Mouse (Mus musculus): ENCODE measurements at regions not wholly inside any gene's neighbourhood (a gene's known extent, or its start where the extent isn't known, plus 50 kb on each side); places are given as distances from the start of the nearest gene placed in this dataset.

DNA sequence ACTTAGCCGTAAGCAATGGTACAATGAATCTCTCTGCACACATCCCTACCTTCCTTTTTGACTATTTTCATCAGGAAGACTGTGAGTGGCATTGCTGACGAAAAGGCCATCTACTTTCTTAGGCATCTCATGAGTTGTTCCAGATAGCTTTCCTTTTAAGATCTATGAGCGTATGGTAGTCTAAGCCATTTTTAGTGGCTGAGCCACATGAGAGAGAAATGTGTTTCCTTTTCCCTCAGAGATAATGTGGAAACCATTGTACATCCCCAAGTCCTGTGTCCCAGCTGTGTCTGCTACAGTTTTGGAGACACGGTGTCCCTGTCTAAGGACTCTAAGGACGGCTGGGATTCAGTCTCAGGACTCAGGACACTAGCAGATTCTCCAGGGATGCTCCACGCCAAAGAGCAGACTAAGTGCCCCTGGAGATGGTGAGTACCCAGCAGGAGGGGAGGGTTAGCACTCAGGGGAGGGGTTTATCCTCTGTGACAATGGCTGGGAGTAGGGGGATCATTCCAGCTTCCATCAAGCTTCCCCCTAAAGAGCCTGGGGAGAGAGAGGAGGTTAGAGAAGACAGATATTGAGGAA is 199.0 kb downstream of the Cdca7 start:
- no peaks in the 10 kb centered on the region for H3K4me1 ChIP-seq (ENCODE audit: control insufficient read depth, insufficient read depth, low read length)
- no peaks in the 10 kb centered on the region for H3K27me3 ChIP-seq (replicated peaks; ENCODE audit: control insufficient read depth, insufficient read depth, low read length)
- no peak for TF ChIP-seq POLR2A (IDR thresholded peaks at IDR 0.05; ENCODE audit: low read depth, low read length)
- no peak for TF ChIP-seq CTCF (conservative IDR thresholded peaks at IDR 0.05; ENCODE audit: insufficient read depth, insufficient read length, low read depth, low read length)
- 72% methylated on average over 6 of the region's 6 CpGs for WGBS
- no peak for DNase-seq
- H3K4me3 ChIP-seq (ENCODE audit: insufficient read depth, low read depth, low read length), result no peak overlapping the region
- H3K36me3 ChIP-seq (ENCODE audit: control insufficient read depth, insufficient read depth, low read length), result no peaks in the 10 kb centered on the region
- no peak overlapping the region for H3K27ac ChIP-seq (ENCODE audit: insufficient read depth, low read depth, low read length)

DNA sequence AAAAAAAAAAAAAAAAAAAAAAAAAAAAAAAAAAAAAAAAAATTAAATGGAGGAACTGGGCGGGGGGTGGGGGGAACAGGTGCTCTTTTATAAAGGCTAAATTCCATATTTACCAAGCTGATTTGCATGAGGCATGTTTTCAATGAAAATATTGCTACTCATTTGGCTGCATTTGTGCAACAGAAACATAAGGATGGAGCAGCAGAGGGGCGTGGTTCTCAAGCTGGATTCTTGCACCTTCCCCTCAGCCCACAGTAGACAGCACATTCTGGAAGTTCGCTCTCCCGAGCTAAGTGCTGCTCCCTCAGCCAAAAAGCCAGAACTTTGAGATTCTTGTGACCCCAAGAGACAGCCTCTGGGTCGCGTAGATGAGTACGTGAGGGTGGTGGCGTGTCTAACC is 201.8 kb downstream of the Cdca7 start:
- no peak for TF ChIP-seq CTCF (conservative IDR thresholded peaks at IDR 0.05; ENCODE audit: insufficient read depth, insufficient read length, low read depth, low read length)
- TF ChIP-seq POLR2A (IDR thresholded peaks at IDR 0.05; ENCODE audit: low read depth, low read length), result no peak
- Histone ChIP-seq H3K27ac (ENCODE audit: insufficient read depth, low read depth, low read length) (no peak overlapping the region), H3K36me3 (ENCODE audit: control insufficient read depth, insufficient read depth, low read length) (no peaks in the 10 kb centered on the region), H3K4me3 (ENCODE audit: insufficient read depth, low read depth, low read length) (no peak overlapping the region), H3K27me3 (replicated peaks; ENCODE audit: control insufficient read depth, insufficient read depth, low read length) (no peaks in the 10 kb centered on the region), H3K4me1 (ENCODE audit: control insufficient read depth, insufficient read depth, low read length) (no peaks in the 10 kb centered on the region)
- 80% methylated on average over 8 of the region's 8 CpGs for WGBS
- no peak for DNase-seq

GRCm38 (mm10) chr2:72688031-72688430 is 212.1 kb downstream of the Cdca7 start:
- DNase-seq, result no peak
- no peaks in the 10 kb centered on the region for H3K4me1 ChIP-seq (ENCODE audit: control insufficient read depth, insufficient read depth, low read length)
- no peaks in the 10 kb centered on the region for H3K36me3 ChIP-seq (ENCODE audit: control insufficient read depth, insufficient read depth, low read length)
- H3K27ac ChIP-seq (ENCODE audit: insufficient read depth, low read depth, low read length), result no peak overlapping the region
- TF ChIP-seq POLR2A (IDR thresholded peaks at IDR 0.05; ENCODE audit: low read depth, low read length) (no peak), CTCF (conservative IDR thresholded peaks at IDR 0.05; ENCODE audit: insufficient read depth, insufficient read length, low read depth, low read length) (no peak)
- no peak overlapping the region for H3K4me3 ChIP-seq (ENCODE audit: insufficient read depth, low read depth, low read length)
- whole genome bisulfite sequencing, result 63% methylated on average over 4 of the region's 4 CpGs
- H3K27me3 ChIP-seq (replicated peaks; ENCODE audit: control insufficient read depth, insufficient read depth, low read length), result no peaks in the 10 kb centered on the region

DNA sequence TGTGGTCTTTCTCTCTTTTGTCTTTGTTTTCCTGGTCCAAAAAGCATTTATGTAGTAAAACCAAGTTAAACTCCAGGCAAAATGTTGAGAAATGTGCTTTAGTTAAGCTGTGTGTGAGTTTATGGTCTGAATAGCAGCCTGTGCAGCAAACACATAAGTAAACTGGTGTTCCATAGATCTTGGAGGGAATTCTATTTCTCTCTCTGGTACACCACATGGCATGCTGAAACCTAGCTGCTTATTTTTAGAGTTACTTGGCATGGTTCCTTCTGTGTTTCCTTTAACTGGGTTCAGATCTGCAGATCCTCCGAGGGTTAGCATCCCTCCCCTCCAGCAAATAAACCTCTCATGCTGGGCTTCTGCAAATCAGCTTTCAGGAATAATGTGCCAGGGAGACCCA is 225.1 kb downstream of the Cdca7 start:
- WGBS, result 68% methylated on average over 1 of the region's 1 CpGs
- Histone ChIP-seq H3K27ac (ENCODE audit: insufficient read depth, low read depth, low read length) (no peak overlapping the region), H3K4me1 (ENCODE audit: control insufficient read depth, insufficient read depth, low read length) (no peaks in the 10 kb centered on the region), H3K27me3 (replicated peaks; ENCODE audit: control insufficient read depth, insufficient read depth, low read length) (no peaks in the 10 kb centered on the region), H3K36me3 (ENCODE audit: control insufficient read depth, insufficient read depth, low read length) (no peaks in the 10 kb centered on the region), H3K4me3 (ENCODE audit: insufficient read depth, low read depth, low read length) (no peak overlapping the region)
- TF ChIP-seq POLR2A (IDR thresholded peaks at IDR 0.05; ENCODE audit: low read depth, low read length) (no peak), CTCF (conservative IDR thresholded peaks at IDR 0.05; ENCODE audit: insufficient read depth, insufficient read length, low read depth, low read length) (no peak)
- DNase-seq, result no peak

DNA sequence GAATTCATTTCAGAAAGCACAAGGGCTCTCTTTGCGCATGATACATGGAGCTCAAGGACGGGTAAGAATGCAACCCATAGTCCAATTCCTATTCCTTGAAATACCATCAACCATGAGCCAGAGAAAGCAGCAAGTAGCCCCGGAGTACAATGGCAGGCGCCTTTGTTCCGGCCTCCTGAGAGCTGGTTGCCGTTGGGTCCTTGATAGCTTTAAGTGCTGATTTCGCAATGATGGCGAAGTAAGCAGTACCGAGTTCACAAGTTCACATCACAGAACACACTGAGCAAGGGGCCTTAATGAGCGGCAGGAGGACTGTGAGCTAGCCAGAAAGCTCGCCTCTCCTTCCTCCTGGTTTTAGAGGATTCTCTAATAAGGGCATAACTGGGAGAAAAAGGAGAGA is 227.3 kb downstream of the Cdca7 start:
- no peak for TF ChIP-seq CTCF (conservative IDR thresholded peaks at IDR 0.05; ENCODE audit: insufficient read depth, insufficient read length, low read depth, low read length)
- no peak for TF ChIP-seq POLR2A (IDR thresholded peaks at IDR 0.05; ENCODE audit: low read depth, low read length)
- no peaks in the 10 kb centered on the region for H3K27me3 ChIP-seq (replicated peaks; ENCODE audit: control insufficient read depth, insufficient read depth, low read length)
- DNase-seq, result no peak
- no peak overlapping the region for H3K4me3 ChIP-seq (ENCODE audit: insufficient read depth, low read depth, low read length)
- WGBS, result 86% methylated on average over 11 of the region's 11 CpGs
- H3K4me1 ChIP-seq (ENCODE audit: control insufficient read depth, insufficient read depth, low read length), result no peaks in the 10 kb centered on the region
- no peaks in the 10 kb centered on the region for H3K36me3 ChIP-seq (ENCODE audit: control insufficient read depth, insufficient read depth, low read length)
- no peak overlapping the region for H3K27ac ChIP-seq (ENCODE audit: insufficient read depth, low read depth, low read length)

- Histone ChIP-seq H3K4me3 (ENCODE audit: insufficient read depth, low read depth, low read length) (no peak overlapping the region), H3K36me3 (ENCODE audit: control insufficient read depth, insufficient read depth, low read length) (no peaks in the 10 kb centered on the region), H3K4me1 (ENCODE audit: control insufficient read depth, insufficient read depth, low read length) (no peaks in the 10 kb centered on the region), H3K27ac (ENCODE audit: insufficient read depth, low read depth, low read length) (no peak overlapping the region), H3K27me3 (replicated peaks; ENCODE audit: control insufficient read depth, insufficient read depth, low read length) (no peaks in the 10 kb centered on the region)
- TF ChIP-seq POLR2A (IDR thresholded peaks at IDR 0.05; ENCODE audit: low read depth, low read length) (no peak), CTCF (conservative IDR thresholded peaks at IDR 0.05; ENCODE audit: insufficient read depth, insufficient read length, low read depth, low read length) (no peak)
- no peak for DNase-seq
- 36% methylated on average over 13 of the region's 13 CpGs for WGBS
These were observed 232.0 kb downstream of the Cdca7 start for GRCm38 (mm10) chr2:72707676-72708659.

DNA sequence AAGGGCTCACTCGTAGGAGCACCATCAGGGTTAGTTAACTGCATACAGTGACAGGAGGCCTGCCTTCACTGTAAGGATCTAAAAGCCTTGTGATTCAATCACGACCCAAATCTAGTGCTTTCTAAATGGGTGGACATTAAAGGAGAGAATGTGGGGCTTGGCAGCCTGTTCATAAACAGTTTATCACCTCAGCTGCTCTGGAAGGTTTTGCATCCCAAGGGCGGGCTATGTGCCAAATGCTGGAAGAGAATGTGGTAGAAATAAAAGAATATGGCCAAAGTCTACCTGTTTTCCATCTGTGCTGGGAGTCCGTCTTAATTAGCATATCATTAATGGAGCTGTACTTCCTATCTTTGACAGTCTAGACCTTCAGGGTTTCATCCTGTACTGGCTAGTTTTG is 241.0 kb downstream of the Cdca7 start:
- Histone ChIP-seq H3K36me3 (ENCODE audit: control insufficient read depth, insufficient read depth, low read length) (no peaks in the 10 kb centered on the region), H3K4me3 (ENCODE audit: insufficient read depth, low read depth, low read length) (no peak overlapping the region), H3K27me3 (replicated peaks; ENCODE audit: control insufficient read depth, insufficient read depth, low read length) (no peaks in the 10 kb centered on the region; the same call in 1 of the 2 replicates), H3K4me1 (ENCODE audit: control insufficient read depth, insufficient read depth, low read length) (no peaks in the 10 kb centered on the region), H3K27ac (ENCODE audit: insufficient read depth, low read depth, low read length) (no peak overlapping the region)
- 79% methylated on average over 4 of the region's 4 CpGs for WGBS
- DNase-seq, result no peak
- TF ChIP-seq POLR2A (IDR thresholded peaks at IDR 0.05; ENCODE audit: low read depth, low read length) (no peak), CTCF (conservative IDR thresholded peaks at IDR 0.05; ENCODE audit: insufficient read depth, insufficient read length, low read depth, low read length) (no peak)
